Mouse (Mus musculus) CH12.LX (cell line): ENCODE measurements around the gene Spats2. TPM values are rescaled to one million over a fixed set of nuclear protein-coding genes. Genes with fewer than 3 reads are reported as not detected.

Source experiments
- DNase-seq: peaks from one replicate; pipeline ENCODE4 v3.0.0-alpha.2; 2013; ENCODE audit errors: extremely low read depth
- H3K27ac ChIP-seq: 2 replicates; pipeline ENCODE4 v1.5.1; 2012; ENCODE audit warnings: low read depth, mild to moderate bottlenecking, control low read depth, moderate library complexity; ENCODE audit not compliant: insufficient read depth
- H3K27me3 ChIP-seq: replicated peaks from 2 replicates; pipeline ENCODE3; 2012; ENCODE audit warnings: inconsistent platforms
- H3K36me3 ChIP-seq, 2 experiments: replicated peaks in 1 of 2; 2 replicates each; pipeline versions ENCODE3 to v1.6.1; 2012; ENCODE audit warnings: inconsistent platforms in 1 of 2, low read length in 1 of 2, mild to moderate bottlenecking in 1 of 2, mixed read lengths in 1 of 2, moderate library complexity in 1 of 2; ENCODE audit not compliant: control insufficient read depth in 1 of 2, insufficient read depth in 1 of 2
- H3K4me1 ChIP-seq, 2 experiments: 2 replicates each; pipeline ENCODE4 v1.6.1; 2012; ENCODE audit warnings: inconsistent platforms in 1 of 2, moderate library complexity in 1 of 2; ENCODE audit not compliant: insufficient read depth in 2 of 2, control insufficient read depth in 1 of 2
- H3K4me2 ChIP-seq: 2 replicates; pipeline ENCODE4 v1.6.1; 2012; ENCODE audit warnings: low read depth, mild to moderate bottlenecking, control low read depth; ENCODE audit not compliant: poor library complexity, insufficient read depth, severe bottlenecking
- H3K4me3 ChIP-seq, 3 experiments: fragments of 150-350 bp in 1 of 3; sonication (generic) in 1 of 3; replicated peaks in 1 of 3; 2 replicates each; pipeline versions ENCODE3 to v1.5.1; 2011 to 2012; ENCODE audit warnings: low read depth in 2 of 3, low read length in 2 of 3, mild to moderate bottlenecking in 2 of 3, moderate library complexity in 2 of 3, control low read depth in 1 of 3, improper control_type of control experiment in 1 of 3, inconsistent platforms in 1 of 3, mixed read lengths in 1 of 3; ENCODE audit not compliant: poor library complexity in 1 of 3
- H3K79me2 ChIP-seq: replicated peaks from 2 replicates; pipeline ENCODE4 v1.6.1; 2012; ENCODE audit warnings: mild to moderate bottlenecking, moderate library complexity; ENCODE audit not compliant: control insufficient read depth, poor library complexity, insufficient read depth, severe bottlenecking; ENCODE audit errors: extremely low read depth
- H3K9ac ChIP-seq: 2 replicates; pipeline ENCODE4 v1.6.1; 2012; ENCODE audit warnings: low read depth, mild to moderate bottlenecking, control low read depth, moderate library complexity; ENCODE audit not compliant: insufficient read depth
- H3K9me3 ChIP-seq: replicated peaks from 2 replicates; pipeline ENCODE3; 2012; ENCODE audit warnings: low read length, inconsistent platforms, mixed read lengths
- BHLHE40 ChIP-seq: IDR thresholded peaks from 2 replicates; pipeline ENCODE4 v1.6.1; 2011; ENCODE audit warnings: mild to moderate bottlenecking, low read depth, low read length, improper control_type of control experiment
- CTCF ChIP-seq, 2 experiments: IDR thresholded peaks in 1 of 2; conservative IDR thresholded peaks in 1 of 2; 2 replicates each; pipeline ENCODE4 v1.5.1; 2011 to 2012; ENCODE audit warnings: low read depth in 2 of 2, low read length in 2 of 2, improper control_type of control experiment in 1 of 2, inconsistent platforms in 1 of 2, mild to moderate bottlenecking in 1 of 2, moderate library complexity in 1 of 2
- ELF1 ChIP-seq: IDR thresholded peaks from 2 replicates; pipeline ENCODE4 v1.6.1; 2014; ENCODE audit warnings: low read depth, mild to moderate bottlenecking, inconsistent platforms, low read length, improper control_type of control experiment
- HCFC1 ChIP-seq: IDR thresholded peaks from 2 replicates; pipeline ENCODE4 v1.6.1; 2012; ENCODE audit warnings: low read depth, mild to moderate bottlenecking, inconsistent platforms, low read length, improper control_type of control experiment
- JUN ChIP-seq: IDR thresholded peaks from 2 replicates; pipeline ENCODE4 v1.6.1; 2011; ENCODE audit warnings: low read depth, mild to moderate bottlenecking, low read length, improper control_type of control experiment, moderate library complexity; ENCODE audit not compliant: insufficient read depth
- MAFK ChIP-seq: IDR thresholded peaks from 2 replicates; pipeline ENCODE4 v1.6.1; 2011; ENCODE audit warnings: low read length, improper control_type of control experiment; ENCODE audit not compliant: insufficient replicate concordance
- MAX ChIP-seq: IDR thresholded peaks from 2 replicates; pipeline ENCODE4 v1.6.1; 2011; ENCODE audit warnings: low read length, improper control_type of control experiment
- MEF2A ChIP-seq: IDR thresholded peaks from 2 replicates; pipeline ENCODE4 v1.6.1; 2014; ENCODE audit warnings: low read depth, mild to moderate bottlenecking, inconsistent platforms, low read length, improper control_type of control experiment, borderline replicate concordance
- MXI1 ChIP-seq: IDR thresholded peaks from 2 replicates; pipeline ENCODE4 v1.6.1; 2011; ENCODE audit warnings: mild to moderate bottlenecking, low read depth, low read length, improper control_type of control experiment
- MYC ChIP-seq: IDR thresholded peaks from 2 replicates; pipeline ENCODE4 v1.6.1; 2011; ENCODE audit warnings: low read depth, mild to moderate bottlenecking, improper control_type of control experiment, low read length
- NELFE ChIP-seq: IDR thresholded peaks from 2 replicates; pipeline ENCODE4 v1.6.1; 2011; ENCODE audit warnings: low read depth, low read length, improper control_type of control experiment
- PAX5 ChIP-seq: IDR thresholded peaks from 2 replicates; pipeline ENCODE4 v1.6.1; 2012; ENCODE audit warnings: low read length, inconsistent platforms, mixed read lengths
- RAD21 ChIP-seq: IDR thresholded peaks from 2 replicates; pipeline ENCODE4 v1.6.1; 2011; ENCODE audit warnings: low read depth, mild to moderate bottlenecking, low read length, improper control_type of control experiment, moderate library complexity
- SIN3A ChIP-seq: IDR thresholded peaks from 2 replicates; pipeline ENCODE4 v1.6.1; 2012; ENCODE audit warnings: low read length, improper control_type of control experiment, inconsistent platforms
- SMC3 ChIP-seq: IDR thresholded peaks from 2 replicates; pipeline ENCODE4 v1.6.1; 2011; ENCODE audit warnings: low read depth, low read length, improper control_type of control experiment
- TBP ChIP-seq: conservative IDR thresholded peaks from 2 replicates; pipeline ENCODE4 v1.6.1; 2011; ENCODE audit warnings: low read depth, low read length, improper control_type of control experiment
- UBTF ChIP-seq: IDR thresholded peaks from 2 replicates; pipeline ENCODE4 v1.6.1; 2012; ENCODE audit warnings: low read depth, mild to moderate bottlenecking, inconsistent platforms, low read length, improper control_type of control experiment, moderate library complexity
- USF1 ChIP-seq: IDR thresholded peaks from 2 replicates; pipeline ENCODE4 v1.6.1; 2014; ENCODE audit warnings: low read depth, mild to moderate bottlenecking, inconsistent platforms, low read length, improper control_type of control experiment
- ZMIZ1 ChIP-seq: IDR thresholded peaks from 2 replicates; pipeline ENCODE4 v1.6.1; 2012; ENCODE audit warnings: low read depth, mild to moderate bottlenecking, inconsistent platforms, low read length, improper control_type of control experiment
- ZNF384 ChIP-seq: IDR thresholded peaks from 2 replicates; pipeline ENCODE4 v1.6.1; 2012; ENCODE audit warnings: low read depth, low read length, improper control_type of control experiment, inconsistent platforms
- dilution Hi-C: fragments of 300-500 bp; cut with MboI; formaldehyde crosslinking; loops from 2 replicates; pipeline ENCODE4 v1.14.3; 2020; ENCODE audit warnings: low sequenced_read_pairs; ENCODE audit not compliant: extremely low pct_unique_long_range_greater_than_20kb, extremely low pct_ligation_motif_present
- in situ Hi-C: fragments of 300-500 bp; cut with MboI; formaldehyde crosslinking; loops from 3 replicates; pipeline ENCODE4 v1.14.3; 2019; ENCODE audit warnings: low sequenced_read_pairs, low pct_ligation_motif_present, low pct_unique_long_range_greater_than_20kb, mixed read lengths
- polyA plus RNA-seq: library from polyadenylated mRNA; unstranded; fragments of >175 nt; gene quantifications from 2 replicates; pipeline ENCODE4 v1.2.1, GENCODE M21; 2012; ENCODE audit warnings: low read depth; ENCODE audit not compliant: insufficient read length
- total RNA-seq, 2 experiments: library from RNA; depleted of rRNA; stranded (reverse); fragments of 300-350 nt in 1 of 2; fragments of >200 nt in 1 of 2; gene quantifications; 2 replicates each; pipeline ENCODE4 v1.2.3; 2012 to 2014

The Spats2 gene
- total and polyA plus RNA-seq, 3 experiments: 26.5 to 81.0 (median 68.3) TPM

DNA sequence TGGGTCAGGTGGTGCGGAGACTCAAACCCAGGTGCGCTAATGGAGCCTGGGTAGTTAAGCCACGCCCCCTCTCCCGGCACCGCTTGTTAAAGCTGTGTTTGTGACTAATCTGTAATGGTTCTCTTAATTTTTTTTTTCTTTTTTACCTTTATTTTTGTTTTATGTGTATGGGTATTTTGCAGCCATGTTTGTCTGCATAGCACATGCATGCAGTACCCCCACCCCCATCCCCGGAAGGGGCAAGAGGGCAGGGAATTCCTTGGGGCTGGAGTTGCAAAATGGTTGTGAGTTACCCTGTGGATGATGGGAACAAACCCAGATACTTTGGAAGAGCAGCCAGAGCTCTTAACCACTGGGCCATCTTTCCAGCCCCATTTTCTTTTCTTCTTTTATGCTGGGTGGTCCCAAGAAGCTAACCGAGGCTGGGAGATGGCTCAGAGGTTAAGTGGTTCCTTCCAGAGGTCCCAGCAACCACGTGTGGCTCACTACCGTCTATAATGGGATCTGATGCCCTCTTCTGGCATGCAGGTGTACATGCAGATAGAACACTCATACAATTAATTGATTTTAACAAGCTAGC, 12.2 kb upstream of the Spats2 start:
- Histone ChIP-seq H3K27ac (no peak overlapping the region), H3K4me3 (peak overlapping the region in 1 of 3 experiments; percentile 3), H3K27me3 (no peaks in the 10 kb centered on the region)
- in situ Hi-C loops: no loop called here
- dilution Hi-C loops: no loop called here
- TF ChIP-seq PAX5: no peak
- TF ChIP-seq ELF1: peak; percentile 62
- TF ChIP-seq TBP: no peak
- TF ChIP-seq ZMIZ1: no peak
- TF ChIP-seq ZNF384: peak; percentile 29
- no peak for TF ChIP-seq UBTF
- peak; percentile 62 for TF ChIP-seq SIN3A
- peak; percentile 83; the same call in 1 of the 2 replicates for TF ChIP-seq MXI1
- TF ChIP-seq JUN: no peak
- TF ChIP-seq MYC: peak; percentile 98
- TF ChIP-seq MAFK: no peak
- TF ChIP-seq USF1: peak; percentile 21; the same call in 1 of the 2 replicates
- peak; percentile 27 to 66; a peak in 2 of 4 replicates for TF ChIP-seq CTCF (conservative IDR thresholded peaks at IDR 0.05 in 1 of 2, IDR thresholded peaks at IDR 0.05 in 1 of 2; ENCODE audit: low read depth in 2 of 2, low read length in 2 of 2)
- TF ChIP-seq BHLHE40: no peak; the same call in 1 of the 2 replicates
- TF ChIP-seq HCFC1: no peak
- TF ChIP-seq NELFE: no peak; the same call in 1 of the 2 replicates
- TF ChIP-seq MEF2A: no peak
- TF ChIP-seq SMC3: peak; percentile 56
- TF ChIP-seq MAX: peak; percentile 68; the same call in 1 of the 2 replicates
- peak; percentile 41 for TF ChIP-seq RAD21
- TF ChIP-seq, all 38 proteins: peak for 10
- no peaks in the 10 kb centered on the region for H3K79me2 ChIP-seq
- DNase-seq: peak; percentile 51
- no peak overlapping the region for H3K9ac ChIP-seq
- H3K36me3 ChIP-seq: no peaks in the 10 kb centered on the region
- H3K4me1 ChIP-seq: peaks cover 0 to 17% of the 10 kb centered on the region in 2 experiments; a peak in 2 of 4 replicates
- peak overlapping the region; percentile 53 for H3K4me2 ChIP-seq
- H3K9me3 ChIP-seq: no peaks in the 10 kb centered on the region

DNA sequence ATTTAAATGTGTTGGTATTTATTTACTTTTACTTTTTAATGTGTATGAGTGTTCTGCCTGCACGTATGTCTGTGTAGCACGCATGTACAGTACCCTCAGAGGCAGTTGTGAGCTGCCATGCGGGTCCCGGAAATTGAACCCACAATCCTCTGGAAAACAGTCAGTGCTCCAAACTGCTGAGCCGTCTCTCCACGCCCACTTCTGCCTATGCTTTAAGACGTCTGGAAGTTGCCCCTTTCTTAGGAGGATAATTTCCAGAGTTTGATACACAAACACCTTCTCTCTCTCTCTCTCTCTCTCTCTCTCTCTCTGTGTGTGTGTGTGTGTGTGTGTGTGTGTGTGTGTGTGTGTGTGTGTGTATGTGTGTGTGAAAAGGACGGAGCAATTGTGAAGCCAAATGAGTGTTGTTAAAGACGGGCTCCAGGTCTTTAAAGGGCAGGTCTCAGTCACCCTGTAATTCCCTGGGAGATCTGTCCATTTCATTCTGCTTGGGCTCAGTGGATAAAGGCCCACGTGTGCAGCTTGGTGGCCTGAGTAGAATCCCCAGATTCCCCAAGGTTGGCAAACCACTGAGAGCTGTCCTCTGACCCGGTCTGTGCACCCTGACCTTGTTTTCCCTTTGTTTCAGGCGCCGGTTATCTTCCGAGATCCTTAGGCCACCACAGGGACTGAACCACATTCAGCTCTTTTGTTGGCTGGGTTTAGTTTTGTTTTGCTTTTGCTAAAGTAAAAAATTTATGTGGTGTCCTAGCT, 11.2 kb upstream of the Spats2 start:
- no peak overlapping the region for H3K27ac ChIP-seq
- dilution Hi-C loops (no loop called here), in situ Hi-C loops (no loop called here)
- H3K27me3 ChIP-seq: no peaks in the 10 kb centered on the region
- no peak overlapping the region for H3K4me2 ChIP-seq
- TF ChIP-seq MXI1: no peak
- no peak for TF ChIP-seq MYC
- no peaks in the 10 kb centered on the region for H3K36me3 ChIP-seq
- H3K9me3 ChIP-seq: no peaks in the 10 kb centered on the region
- H3K9ac ChIP-seq: no peak overlapping the region
- no peaks in the 10 kb centered on the region for H3K79me2 ChIP-seq
- no peak overlapping the region for H3K4me3 ChIP-seq
- no peak for DNase-seq
- peaks cover 0 to 17% of the 10 kb centered on the region in 2 experiments; a peak in 2 of 4 replicates for H3K4me1 ChIP-seq
